Mouse (Mus musculus) neural tube, embryonic 10.5 days (tissue): ENCODE measurements around the gene Wfdc3.
A peak's percentile ranks its signal among the peaks of the same experiment; 100 is the strongest.

Source experiments
- DNase-seq: peaks from one replicate; pipeline ENCODE4 v3.0.0-alpha.2; 2017; ENCODE audit warnings: low spot score; ENCODE audit errors: extremely low spot score

The Wfdc3 gene

DNA sequence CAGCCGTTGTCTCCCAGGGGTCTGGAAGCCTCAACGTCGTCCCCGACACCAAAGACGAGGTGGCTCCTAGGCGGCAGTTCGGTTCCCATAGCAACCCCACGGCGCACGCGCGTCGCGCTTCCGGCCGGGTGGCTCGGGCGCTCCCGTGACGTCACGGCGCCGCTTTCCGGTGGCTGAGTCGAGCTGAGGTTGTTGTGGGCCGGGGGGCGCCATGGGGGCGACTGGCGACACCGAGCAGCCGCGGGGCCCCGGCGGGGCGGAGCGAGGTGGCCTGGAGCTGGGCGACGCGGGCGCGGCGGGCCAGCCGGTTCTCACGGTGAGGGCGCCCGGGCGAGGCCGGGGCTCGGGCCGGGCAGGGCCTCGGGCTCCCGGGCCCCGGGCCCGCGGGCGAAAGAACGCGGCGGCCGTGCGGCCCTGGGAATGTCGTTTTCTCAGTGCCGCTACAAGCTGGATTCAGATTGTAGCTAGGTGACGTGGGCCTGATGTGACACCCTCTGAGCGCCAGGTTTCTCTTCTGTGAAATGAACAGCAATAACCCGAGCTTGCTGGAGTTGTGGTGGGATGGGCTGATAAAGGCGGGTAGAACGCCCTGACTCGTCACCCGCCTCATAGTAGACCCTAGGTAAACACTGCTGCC is at the start of gene Wfdc3, which contains the start of gene Dnttip1:
TSS of gene Wfdc3 (minus strand) at position 89 of the 637 bp plus-strand sequence.
TSS of gene Dnttip1 (plus strand) at position 141 of the 637 bp plus-strand sequence.
- peak; percentile 96 for DNase-seq

DNA sequence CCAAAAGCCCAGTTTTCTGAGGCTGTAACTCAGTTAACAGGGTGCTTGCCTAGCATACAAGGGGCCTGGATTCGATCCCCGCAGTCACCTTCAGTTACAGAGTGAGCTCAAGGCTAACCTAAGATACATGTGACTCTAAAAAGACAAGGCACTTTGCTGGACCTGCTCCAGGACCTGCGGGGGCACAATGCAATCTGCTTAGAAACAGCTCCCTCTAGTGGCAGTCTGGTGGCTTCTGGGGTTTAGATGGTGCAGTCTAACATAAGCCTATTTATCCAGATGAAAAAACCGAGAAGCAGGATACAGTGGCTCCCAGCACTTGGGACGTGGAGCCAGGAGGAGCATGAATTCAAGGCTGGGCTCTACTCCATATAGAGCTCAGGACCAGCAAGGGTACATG is 48.6 kb upstream of the Wfdc3 start:
- DNase-seq, result peak; percentile 69

DNA sequence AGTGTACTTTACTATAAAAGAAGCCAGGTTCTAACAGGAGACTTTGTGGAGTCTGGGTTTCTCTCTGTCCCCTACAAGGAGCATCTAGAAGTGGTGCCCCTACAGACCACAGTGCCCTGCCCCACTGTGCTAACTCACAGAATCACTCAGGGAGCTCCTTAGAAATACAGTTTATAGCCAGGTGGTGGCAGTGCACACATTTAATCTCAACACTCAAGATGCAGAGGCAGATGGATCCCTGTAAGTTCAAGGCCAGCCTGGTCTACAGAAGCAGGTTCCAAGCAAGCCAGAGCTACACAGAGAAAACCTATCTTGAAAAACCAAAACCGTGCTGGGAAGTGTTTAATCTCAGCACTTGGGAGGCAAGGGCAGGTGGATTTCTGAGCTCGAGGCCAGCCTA is 48.0 kb upstream of the Wfdc3 start:
- no peak for DNase-seq

DNA sequence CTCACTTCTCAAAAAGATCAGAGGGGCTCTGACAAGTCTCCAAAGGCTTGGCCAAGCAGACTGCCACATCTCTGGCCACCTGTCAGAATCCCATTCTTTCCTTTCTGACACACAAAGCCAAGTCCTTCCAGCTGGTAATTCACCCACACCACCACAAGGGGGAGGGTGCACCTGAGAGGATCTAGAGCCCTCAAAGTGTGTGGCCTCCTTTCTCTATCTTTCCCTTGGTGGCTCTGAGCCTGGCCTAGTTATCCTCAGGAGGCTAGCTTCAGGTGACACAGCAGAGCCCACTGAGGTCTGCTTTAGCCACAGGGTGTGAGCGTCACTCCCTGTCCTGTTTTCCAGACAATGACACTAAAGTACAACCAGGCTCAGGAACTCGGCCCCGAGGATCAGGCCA is 47.5 kb upstream of the Wfdc3 start:
- DNase-seq, result peak; percentile 45

DNA sequence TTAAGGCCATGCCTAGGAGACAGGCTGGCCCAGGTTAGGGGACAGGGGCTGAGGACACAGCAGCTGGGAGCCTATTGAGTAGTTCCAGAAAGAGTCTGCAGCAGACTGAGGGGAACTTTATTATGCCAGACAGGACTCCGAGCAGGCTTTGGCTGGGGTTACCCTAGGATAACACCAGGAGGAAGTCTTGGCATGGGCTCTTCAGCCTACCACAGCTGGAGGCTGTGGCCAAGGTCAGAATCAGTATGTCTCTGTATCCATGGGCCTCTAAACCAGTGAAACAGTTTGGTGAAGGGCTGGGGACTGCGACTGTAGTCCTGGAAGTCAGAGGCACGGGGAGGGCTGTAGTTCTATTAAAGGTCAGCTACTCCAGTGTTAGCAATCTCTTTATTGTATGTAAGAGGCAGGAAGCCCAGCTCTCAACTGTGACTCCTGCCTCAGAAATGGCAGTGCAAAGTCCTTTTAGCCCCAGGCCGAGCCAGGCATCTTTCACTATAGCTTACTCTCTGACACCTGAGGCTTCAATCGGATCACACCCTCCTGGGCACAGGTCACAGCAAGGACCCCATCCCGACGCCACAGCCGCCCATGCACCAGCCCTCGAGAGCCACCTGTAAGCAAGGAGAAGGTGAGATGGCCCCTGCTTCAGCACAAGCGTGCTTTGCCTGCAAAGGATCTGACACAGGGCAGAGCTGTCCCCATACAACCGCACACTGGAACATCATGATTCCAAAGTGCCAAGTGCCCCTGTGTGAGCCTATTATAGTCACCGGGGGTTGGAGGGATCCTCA is 46.9 kb upstream of the Wfdc3 start:
- no peak for DNase-seq

DNA sequence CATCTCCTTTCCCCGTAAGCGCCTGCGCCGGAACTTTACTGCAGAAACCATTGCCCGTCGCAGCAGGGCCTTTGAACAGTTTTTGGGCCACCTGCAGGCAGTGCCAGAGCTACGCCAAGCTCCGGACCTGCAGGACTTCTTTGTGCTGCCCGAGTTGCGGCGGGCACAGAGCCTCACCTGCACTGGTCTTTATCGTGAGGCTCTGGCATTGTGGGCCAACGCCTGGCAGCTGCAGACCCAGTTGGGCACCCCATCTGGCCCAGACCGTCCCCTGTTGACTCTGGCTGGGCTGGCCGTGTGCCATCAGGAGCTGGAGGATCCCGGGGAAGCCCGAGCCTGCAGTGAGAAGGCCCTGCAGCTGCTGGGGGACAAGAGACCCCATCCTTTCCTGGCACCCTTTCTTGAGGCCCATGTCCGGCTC is 46.1 kb upstream of the Wfdc3 start:
- no peak for DNase-seq

DNA sequence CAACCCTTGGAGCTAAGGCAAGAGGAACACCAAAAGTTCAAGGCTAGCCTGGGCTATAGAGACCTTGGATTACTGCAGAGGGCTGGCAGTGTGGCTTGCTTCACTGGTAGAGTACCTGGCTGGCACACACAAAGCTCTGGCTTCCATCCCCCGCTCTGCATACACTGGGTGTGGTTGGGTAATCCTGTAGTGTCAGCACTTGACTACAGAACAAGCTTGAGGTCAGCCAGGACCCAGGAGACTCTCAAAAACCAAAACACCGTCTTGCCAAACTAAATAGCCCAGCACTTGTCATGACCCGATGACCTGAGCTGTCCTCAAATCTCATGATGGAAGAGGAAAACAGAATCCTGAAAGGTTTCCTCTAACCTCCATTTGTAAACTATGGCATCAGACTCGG is 44.7 kb upstream of the Wfdc3 start:
- DNase-seq, result no peak

DNA sequence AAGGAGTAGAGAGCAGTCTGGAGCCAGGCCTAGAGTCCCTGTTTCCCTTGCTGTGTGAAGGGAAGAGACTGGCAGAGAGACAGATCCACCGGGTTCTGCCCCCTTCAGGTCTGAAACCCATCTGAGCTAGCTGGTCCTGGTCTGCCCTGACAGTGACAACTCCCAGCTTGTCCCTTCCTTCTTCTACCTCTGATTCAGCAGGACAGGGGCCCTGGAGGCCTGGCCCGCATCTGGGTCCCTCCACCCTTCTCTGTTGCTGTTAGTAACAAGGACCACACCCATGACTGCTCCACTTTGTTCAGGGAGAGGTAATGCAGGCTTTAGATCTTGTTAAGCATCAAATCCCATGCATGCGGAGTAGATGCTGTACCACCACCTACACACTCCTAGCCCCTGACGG is 42.7 kb upstream of the Wfdc3 start:
- no peak for DNase-seq

DNA sequence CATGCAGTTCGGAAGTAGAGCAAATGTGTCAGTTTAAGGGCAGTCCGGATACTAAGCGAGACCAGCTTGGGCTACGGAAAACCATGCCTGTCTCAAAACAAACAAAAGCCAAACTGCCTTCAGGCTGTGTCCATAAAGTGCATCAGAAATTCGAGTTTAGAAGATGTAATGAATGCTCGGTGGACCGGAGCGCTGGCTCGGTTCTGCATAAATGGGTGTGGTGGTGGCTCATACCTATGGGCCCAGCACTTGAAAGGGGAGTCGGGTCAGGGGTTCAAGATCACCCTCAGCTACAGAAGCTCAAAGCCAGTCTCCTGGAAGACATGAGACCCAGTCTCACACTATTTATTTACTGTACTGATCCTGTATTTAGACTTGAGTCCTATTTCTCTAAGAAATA is 42.0 kb upstream of the Wfdc3 start:
- DNase-seq, result no peak

DNA sequence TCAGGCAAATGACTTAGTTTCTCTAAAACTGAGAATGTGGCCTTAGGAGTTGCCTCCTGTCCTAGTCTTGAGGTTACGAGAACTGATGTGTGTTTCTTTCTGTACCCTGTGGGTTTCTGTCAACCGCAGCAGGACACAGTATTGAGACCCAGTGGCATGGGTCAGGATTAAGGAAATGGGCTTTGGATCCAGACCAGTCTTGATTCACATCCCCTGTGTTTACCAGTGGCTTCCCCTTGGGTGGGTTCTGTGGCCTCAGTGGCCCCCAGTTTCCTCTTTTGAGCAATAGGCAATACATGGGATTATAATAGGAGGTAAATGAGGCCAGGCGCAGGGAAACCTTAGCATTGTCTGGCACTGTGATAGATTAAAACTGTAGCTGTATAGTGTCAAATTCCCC is 41.3 kb upstream of the Wfdc3 start:
- no peak for DNase-seq

DNA sequence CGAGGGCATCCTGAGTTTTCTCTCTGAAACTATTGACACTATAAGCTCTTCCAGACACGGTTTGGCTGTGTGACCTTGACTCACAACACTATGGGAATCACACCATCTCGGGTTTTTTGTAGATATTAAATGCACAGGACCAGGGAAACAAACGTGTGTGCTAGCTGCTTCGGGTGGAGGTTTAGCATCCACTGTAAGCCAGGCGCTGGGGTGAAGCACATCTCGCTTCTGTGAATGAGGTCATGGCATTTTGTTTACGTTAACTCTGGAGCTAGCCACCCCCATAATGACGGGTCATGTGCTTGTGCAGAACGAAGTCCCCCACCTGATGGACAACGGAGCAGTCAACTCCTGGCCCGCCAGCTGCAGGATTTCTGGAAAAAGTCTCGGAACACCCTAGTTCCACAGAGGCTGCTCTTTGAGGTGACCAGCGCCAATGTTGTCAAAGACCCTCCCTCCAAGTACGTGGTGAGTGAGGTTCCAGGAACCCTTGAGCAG is 40.7 kb upstream of the Wfdc3 start:
- DNase-seq, result no peak

DNA sequence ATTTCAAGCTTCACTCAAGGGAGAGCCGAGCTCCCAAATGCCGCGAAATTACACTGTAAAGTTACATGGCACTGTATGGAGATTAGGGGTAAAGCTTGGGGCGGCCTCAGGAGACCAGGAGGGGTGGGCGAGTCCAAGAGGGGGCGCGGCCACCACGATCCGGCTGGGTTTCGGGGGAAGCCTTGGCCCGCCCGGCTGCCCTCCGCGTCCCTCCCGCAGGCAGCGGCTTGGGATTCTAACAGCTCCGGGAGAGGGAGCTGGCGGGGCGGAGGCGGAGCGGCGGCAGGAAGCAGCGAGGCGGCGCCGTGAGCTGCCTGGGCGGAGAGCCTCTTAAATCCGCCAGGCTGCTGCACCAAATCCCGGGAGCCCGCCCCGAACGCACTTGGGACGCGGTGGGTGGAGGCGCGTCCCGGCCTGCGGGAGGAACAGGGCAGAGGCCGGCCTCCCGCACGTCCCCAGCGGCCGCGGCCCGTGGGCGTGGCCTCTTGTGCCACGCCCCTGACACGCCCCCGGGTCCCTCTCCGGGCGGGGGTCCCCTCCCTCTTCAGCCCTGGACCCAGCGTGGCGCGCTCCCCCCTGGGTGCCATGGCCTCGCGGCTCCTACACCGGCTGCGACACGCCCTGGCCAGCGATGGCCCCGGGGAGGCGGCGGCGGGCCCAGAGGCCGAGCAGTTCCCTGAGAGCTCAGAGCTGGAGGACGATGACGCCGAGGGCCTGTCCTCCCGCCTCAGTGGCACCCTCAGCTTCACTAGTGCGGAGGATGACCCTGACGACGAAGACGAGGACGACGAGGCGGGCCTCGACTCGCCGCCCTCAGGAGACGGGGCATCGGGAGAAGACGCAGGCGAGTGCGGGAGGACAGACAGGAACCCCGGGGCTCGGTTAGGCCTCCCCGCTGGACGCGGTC is 40.0 kb upstream of the Wfdc3 start, which contains the start of gene Snx21:
TSS of gene Snx21 (plus strand) at position 343 of the 907 bp plus-strand sequence.
- DNase-seq, result peak; percentile 91

DNA sequence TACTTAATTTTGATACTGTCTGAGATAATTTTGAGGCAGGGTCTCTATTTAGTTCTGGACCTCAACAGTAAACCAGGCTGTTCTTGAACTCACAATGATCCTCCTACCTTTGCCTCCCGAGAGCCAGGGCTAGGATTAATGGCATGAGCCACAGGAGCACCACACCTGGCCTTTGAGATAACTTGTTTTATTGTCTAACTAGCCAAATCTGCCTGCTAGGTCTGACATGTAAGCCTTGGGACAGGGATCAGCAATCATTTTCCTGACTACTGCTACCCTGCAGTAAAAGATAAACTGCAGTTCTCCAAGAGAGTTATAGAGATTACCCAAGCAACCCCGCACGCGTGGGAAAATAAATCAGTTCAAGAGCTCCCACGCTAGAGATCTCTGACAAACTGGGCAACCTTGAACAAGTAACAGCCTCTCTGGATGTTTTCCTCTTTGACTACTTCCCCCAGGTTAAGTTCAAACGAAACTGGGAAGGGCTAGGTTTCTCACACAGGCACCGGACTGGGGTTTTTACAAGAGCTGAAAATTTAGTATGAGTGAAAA is 39.2 kb upstream of the Wfdc3 start:
- DNase-seq, result no peak

DNA sequence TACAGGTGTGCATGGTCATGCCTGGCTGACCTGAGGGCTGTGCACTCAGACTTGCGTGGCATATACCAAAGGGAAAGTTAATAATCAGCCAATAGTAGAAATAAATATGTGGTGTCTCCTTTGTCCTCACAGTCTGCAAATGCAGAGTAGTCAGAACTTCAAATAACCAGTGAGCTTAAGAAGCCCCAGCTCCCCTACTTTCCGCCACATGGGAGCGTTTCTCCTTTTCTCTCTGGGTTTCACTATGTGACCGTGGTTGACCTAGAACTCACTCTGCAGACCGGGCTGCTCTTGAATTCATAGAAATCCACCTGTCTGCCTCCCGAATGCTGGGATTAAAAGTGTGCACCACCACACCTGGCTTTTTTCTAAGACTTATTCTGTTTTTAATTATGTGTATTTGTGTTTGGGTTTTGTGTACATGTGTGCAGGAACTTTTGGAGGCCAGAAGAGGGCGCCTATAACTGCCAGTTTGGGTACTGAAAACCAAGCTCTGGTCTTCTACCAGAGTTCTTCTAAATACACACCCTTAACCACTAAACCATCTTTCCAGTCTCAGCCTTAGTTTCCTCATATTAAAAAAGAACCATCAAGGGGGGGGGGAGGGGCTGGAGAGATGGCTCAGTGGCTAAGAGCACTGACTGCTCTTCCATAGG is 38.3 kb upstream of the Wfdc3 start:
- DNase-seq, result no peak

DNA sequence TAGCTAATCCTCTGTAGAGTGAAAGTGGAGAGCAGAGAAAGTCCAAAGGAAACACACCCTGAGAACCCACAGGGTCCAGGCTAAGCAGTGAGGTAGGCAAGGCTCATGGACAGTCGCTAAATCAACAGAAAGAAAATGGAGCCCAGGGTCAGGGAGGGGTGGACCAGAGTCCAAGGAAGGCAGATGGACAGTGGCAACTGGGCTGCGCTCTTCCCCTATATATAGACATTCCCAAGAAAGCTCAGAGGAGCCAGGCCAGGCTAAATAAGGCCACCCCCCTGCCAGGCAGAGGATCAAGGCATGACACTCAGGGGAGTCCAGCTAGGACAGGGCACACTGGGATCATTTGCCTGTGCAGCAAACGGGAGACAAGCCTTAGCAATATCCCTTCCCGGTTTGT is 36.1 kb upstream of the Wfdc3 start:
- no peak for DNase-seq

DNA sequence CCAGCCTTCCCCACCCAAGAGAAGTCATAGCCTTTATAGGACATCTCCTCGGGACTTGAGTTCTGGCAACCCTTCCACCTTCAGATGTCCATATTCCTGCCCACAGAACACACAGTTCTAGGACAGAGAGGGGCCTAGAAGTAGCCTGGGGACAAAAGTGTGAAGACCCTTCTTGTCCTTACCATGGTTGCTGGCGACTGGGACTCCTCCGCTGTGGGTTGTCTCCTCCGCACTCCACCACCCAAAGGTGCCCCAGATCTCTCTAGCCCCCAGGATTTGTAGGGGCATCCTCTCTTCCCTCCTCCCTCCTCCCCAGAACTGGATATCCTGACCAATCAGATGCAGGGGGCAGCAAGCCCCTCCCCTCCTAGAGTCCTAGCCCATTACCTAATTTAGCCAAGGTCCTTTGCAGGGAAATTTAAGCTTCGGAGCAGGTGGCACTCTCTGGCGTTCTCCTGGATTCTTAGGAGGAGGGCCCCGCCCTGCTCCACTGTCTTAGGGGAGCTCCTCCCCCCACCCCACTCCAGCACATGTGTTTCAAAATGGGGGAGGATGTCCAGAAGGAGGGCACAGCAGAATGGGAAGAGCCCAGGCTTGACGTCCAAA is 33.9 kb upstream of the Wfdc3 start, which contains the start of gene Tnnc2:
TSS of gene Tnnc2 (minus strand) at position 487 of the 606 bp plus-strand sequence.
- no peak for DNase-seq

DNA sequence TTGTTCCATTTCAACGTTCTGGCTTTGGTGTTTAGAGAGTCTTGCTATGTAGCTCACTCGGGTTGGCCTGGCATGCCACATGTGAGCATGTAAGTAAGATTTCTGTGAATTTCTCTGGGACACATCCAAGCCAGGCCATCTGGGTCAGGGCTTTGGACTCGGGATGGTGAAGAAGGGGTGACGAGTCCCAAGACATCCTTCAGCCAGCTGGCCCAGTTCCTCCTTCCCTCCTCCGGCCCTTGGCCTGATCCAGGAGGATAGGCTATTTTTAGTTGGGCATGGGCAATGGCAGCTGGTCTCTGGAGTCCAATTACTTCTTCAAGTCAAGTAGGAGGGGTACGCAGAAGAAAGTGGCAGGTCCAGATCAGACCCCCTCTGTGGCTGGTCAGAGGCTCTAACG is 33.1 kb upstream of the Wfdc3 start:
- no peak for DNase-seq

DNA sequence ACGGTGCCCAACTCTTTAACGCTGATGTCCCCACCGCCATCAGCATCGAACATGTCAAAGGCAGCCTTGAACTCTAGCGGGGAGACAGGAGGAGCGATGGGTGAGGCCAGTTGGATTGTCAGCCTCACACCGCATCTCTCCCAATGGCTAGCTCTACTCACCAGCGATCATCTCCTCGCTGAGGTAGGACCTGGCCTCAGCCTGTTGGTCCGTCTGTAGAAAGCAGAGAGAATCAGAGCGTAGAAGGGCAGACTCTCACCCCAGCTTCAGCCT is 32.2 kb upstream of the Wfdc3 start:
- no peak for DNase-seq

DNA sequence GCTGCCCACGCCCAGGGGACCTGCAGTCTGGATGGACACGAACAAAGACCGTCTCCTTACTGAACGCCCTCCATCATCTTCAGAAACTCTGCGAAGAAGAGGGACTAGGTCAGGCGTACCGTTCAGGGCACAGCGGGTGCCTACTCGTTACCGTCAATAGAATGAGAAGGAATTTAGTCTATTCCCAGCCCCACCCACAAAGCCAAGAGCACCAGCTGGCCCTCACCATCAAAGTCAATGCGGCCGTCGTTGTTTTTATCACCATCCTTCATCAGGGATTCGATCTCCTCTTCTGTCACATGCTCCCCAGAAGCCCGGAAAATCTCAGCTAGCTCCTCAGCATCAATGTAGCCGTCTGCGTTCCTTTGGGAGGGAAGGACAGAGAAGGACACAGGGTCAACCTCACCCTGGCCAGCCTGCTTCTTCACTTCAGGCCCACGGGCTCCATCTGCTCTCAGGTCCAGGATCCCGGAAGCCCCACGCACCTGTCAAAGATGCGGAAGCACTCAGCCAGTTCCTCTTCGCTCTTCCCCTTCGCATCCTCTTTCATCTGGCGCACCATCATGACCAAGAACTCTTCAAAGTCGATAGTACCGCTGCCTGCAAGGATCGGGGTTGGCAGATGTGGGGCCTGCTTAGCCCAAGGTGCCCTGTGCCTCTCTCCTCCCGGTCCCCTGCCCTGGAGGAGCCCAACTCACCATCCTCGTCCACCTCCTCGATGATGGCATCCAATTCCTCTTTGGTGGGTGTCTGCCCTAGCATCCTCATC is 31.7 kb upstream of the Wfdc3 start:
- DNase-seq, result no peak

DNA sequence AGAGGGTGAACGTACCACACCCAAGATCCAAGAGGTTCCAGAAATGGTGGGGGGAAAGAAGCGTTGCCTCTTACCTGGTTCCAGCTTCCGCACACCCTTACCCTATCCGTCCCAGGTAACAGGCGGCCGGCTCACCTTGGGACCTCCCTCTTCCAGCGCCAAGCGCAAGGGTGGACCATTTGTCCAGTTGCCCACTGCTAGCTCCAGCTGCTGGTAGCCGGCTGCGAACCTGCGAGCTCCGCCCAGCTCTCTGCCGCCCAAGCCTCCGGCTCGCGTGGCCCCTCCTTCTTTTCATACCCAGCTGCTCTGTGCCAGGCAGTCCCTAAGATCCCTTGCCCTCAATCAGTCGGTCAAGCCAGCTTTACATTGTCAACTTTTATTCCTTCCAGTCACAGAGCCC is 31.1 kb upstream of the Wfdc3 start:
- DNase-seq, result no peak
